Mouse (Mus musculus) kidney, adult 2 months (tissue): ENCODE results near the gene Gpd2.

ENCODE experiments used
- CTCF ChIP-seq: fragments of 200-500 bp; conservative IDR thresholded peaks from 2 replicates; pipeline ENCODE4 v1.5.1; 2011; ENCODE audit warnings: low read depth, mild to moderate bottlenecking, control low read depth, low read length, moderate library complexity, mixed read lengths; ENCODE audit not compliant: insufficient read depth, insufficient read length
- POLR2A ChIP-seq: fragments of 200-500 bp; IDR thresholded peaks from one replicate; pipeline ENCODE4 v1.6.1; 2011; ENCODE audit warnings: low read depth, low read length, control low read depth

GRCm38 (mm10) chr2:57287986-57288385, 50.6 kb downstream of the Gpd2 start:
- TF ChIP-seq CTCF (no peak), POLR2A (no peak)
